Mouse (Mus musculus): Measurements from ENCODE around the gene Ankrd13d. TPM values are rescaled to one million over a fixed set of nuclear protein-coding genes. Genes with fewer than 3 reads are reported as not detected.

The Ankrd13d gene
- total and polyA plus RNA-seq, 2 experiments from 2014 or later: 0.40 to 2.1 TPM

GRCm38 (mm10) chr19:4232186-4232572 lies 50.8 kb downstream of the Ankrd13d start:
- no peak for TF ChIP-seq CTCF (IDR thresholded peaks at IDR 0.05; ENCODE audit: low read depth)
- no peak for TF ChIP-seq EP300 (IDR thresholded peaks at IDR 0.05; ENCODE audit: low read depth)
- peak overlapping the region; percentile 60 for H3K4me3 ChIP-seq (ENCODE audit: low read depth, low read length)
- WGBS: 9% methylated on average over 2 of the region's 2 CpGs
- H3K4me2 ChIP-seq (ENCODE audit: low read depth, low read length): peak overlapping the region; percentile 80
- no peaks in the 10 kb centered on the region for H3K9me3 ChIP-seq (replicated peaks; ENCODE audit: control insufficient read depth, low read length)
- no peaks in the 10 kb centered on the region for H3K27me3 ChIP-seq (ENCODE audit: control insufficient read depth, insufficient read depth, low read length)
- H3K27ac ChIP-seq (ENCODE audit: low read depth): peak overlapping the region; percentile 79
- peak overlapping the region; percentile 59 for H3K9ac ChIP-seq (replicated peaks; ENCODE audit: low read depth, low read length)
- ATAC-seq (ENCODE audit: insufficient read depth, low read depth) (peak; percentile 17), DNase-seq (ENCODE audit: low spot score) (no peak)
- peaks cover 5% of the 10 kb centered on the region; the same call in 1 of the 2 replicates for H3K4me1 ChIP-seq (ENCODE audit: control insufficient read depth, insufficient read depth)
- no peaks in the 10 kb centered on the region for H3K36me3 ChIP-seq (replicated peaks; ENCODE audit: control insufficient read depth, insufficient read depth, low read length)

GRCm38 (mm10) chr19:4231253-4232185 lies 51.4 kb downstream of the Ankrd13d start, which contains the start of gene Pold4:
Pold4 (plus strand) TSS chr19:4231899.
- peak within 1 kb of the TSS; percentile 79 for H3K27ac ChIP-seq (ENCODE audit: low read depth)
- 6% methylated on average over 25 of the region's 26 CpGs for WGBS
- DNase-seq (ENCODE audit: low spot score) (peak; percentile 97), ATAC-seq (ENCODE audit: insufficient read depth, low read depth) (peak; percentile 91)
- peaks cover 5% of the 10 kb centered on the region; the same call in 1 of the 2 replicates for H3K4me1 ChIP-seq (ENCODE audit: control insufficient read depth, insufficient read depth)
- TF ChIP-seq CTCF (IDR thresholded peaks at IDR 0.05; ENCODE audit: low read depth) (no peak), EP300 (IDR thresholded peaks at IDR 0.05; ENCODE audit: low read depth) (0 out of 2 replicates have a peak, but pooled peaks have one; percentile 22)
- peak within 1 kb of the TSS; percentile 80 for H3K4me2 ChIP-seq (ENCODE audit: low read depth, low read length)
- H3K9ac ChIP-seq (replicated peaks; ENCODE audit: low read depth, low read length): peak within 1 kb of the TSS; percentile 59
- no peaks in the 10 kb centered on the region for H3K36me3 ChIP-seq (replicated peaks; ENCODE audit: control insufficient read depth, insufficient read depth, low read length)
- no peaks in the 10 kb centered on the region for H3K9me3 ChIP-seq (replicated peaks; ENCODE audit: control insufficient read depth, low read length)
- peak within 1 kb of the TSS; percentile 60 for H3K4me3 ChIP-seq (ENCODE audit: low read depth, low read length)
- no peaks in the 10 kb centered on the region for H3K27me3 ChIP-seq (ENCODE audit: control insufficient read depth, insufficient read depth, low read length)

- WGBS: 41% methylated on average over 8 of the region's 8 CpGs
- Histone ChIP-seq H3K36me3 (replicated peaks; ENCODE audit: control insufficient read depth, insufficient read depth, low read length) (no peaks in the 10 kb centered on the region), H3K4me1 (ENCODE audit: control insufficient read depth, insufficient read depth) (peaks cover 5% of the 10 kb centered on the region; the same call in 1 of the 2 replicates), H3K27me3 (ENCODE audit: control insufficient read depth, insufficient read depth, low read length) (no peaks in the 10 kb centered on the region), H3K9ac (replicated peaks; ENCODE audit: low read depth, low read length) (no peak overlapping the region), H3K4me3 (ENCODE audit: low read depth, low read length) (no peak overlapping the region), H3K9me3 (replicated peaks; ENCODE audit: control insufficient read depth, low read length) (no peaks in the 10 kb centered on the region), H3K27ac (ENCODE audit: low read depth) (peak overlapping the region; percentile 10), H3K4me2 (ENCODE audit: low read depth, low read length) (no peak overlapping the region)
- ATAC-seq (ENCODE audit: insufficient read depth, low read depth) (no peak), DNase-seq (ENCODE audit: low spot score) (no peak)
- TF ChIP-seq CTCF (IDR thresholded peaks at IDR 0.05; ENCODE audit: low read depth) (no peak), EP300 (IDR thresholded peaks at IDR 0.05; ENCODE audit: low read depth) (no peak)
Measured at GRCm38 (mm10) chr19:4230415-4230814, 52.5 kb downstream of the Ankrd13d start.

- ATAC-seq (ENCODE audit: insufficient read depth, low read depth) (no peak), DNase-seq (ENCODE audit: low spot score) (no peak)
- H3K9me3 ChIP-seq (replicated peaks; ENCODE audit: control insufficient read depth, low read length): no peaks in the 10 kb centered on the region
- H3K27ac ChIP-seq (ENCODE audit: low read depth): no peak overlapping the region
- WGBS: 57% methylated on average over 9 of the region's 9 CpGs
- no peak overlapping the region for H3K9ac ChIP-seq (replicated peaks; ENCODE audit: low read depth, low read length)
- no peak overlapping the region for H3K4me3 ChIP-seq (ENCODE audit: low read depth, low read length)
- H3K4me1 ChIP-seq (ENCODE audit: control insufficient read depth, insufficient read depth): peaks cover 5% of the 10 kb centered on the region; the same call in 1 of the 2 replicates
- H3K27me3 ChIP-seq (ENCODE audit: control insufficient read depth, insufficient read depth, low read length): no peaks in the 10 kb centered on the region
- no peaks in the 10 kb centered on the region for H3K36me3 ChIP-seq (replicated peaks; ENCODE audit: control insufficient read depth, insufficient read depth, low read length)
- TF ChIP-seq CTCF (IDR thresholded peaks at IDR 0.05; ENCODE audit: low read depth) (no peak), EP300 (IDR thresholded peaks at IDR 0.05; ENCODE audit: low read depth) (no peak)
- H3K4me2 ChIP-seq (ENCODE audit: low read depth, low read length): no peak overlapping the region
Measured at GRCm38 (mm10) chr19:4229451-4230076, 53.4 kb downstream of the Ankrd13d start.

GRCm38 (mm10) chr19:4228891-4229290 lies 54.0 kb downstream of the Ankrd13d start:
- ATAC-seq (ENCODE audit: insufficient read depth, low read depth) (no peak), DNase-seq (ENCODE audit: low spot score) (no peak)
- Histone ChIP-seq H3K4me1 (ENCODE audit: control insufficient read depth, insufficient read depth) (peaks cover 5% of the 10 kb centered on the region; the same call in 1 of the 2 replicates), H3K9ac (replicated peaks; ENCODE audit: low read depth, low read length) (no peak overlapping the region), H3K9me3 (replicated peaks; ENCODE audit: control insufficient read depth, low read length) (no peaks in the 10 kb centered on the region), H3K27me3 (ENCODE audit: control insufficient read depth, insufficient read depth, low read length) (no peaks in the 10 kb centered on the region), H3K4me3 (ENCODE audit: low read depth, low read length) (no peak overlapping the region), H3K4me2 (ENCODE audit: low read depth, low read length) (no peak overlapping the region), H3K27ac (ENCODE audit: low read depth) (no peak overlapping the region), H3K36me3 (replicated peaks; ENCODE audit: control insufficient read depth, insufficient read depth, low read length) (no peaks in the 10 kb centered on the region)
- WGBS: 72% methylated on average over 4 of the region's 4 CpGs
- TF ChIP-seq EP300 (IDR thresholded peaks at IDR 0.05; ENCODE audit: low read depth) (no peak), CTCF (IDR thresholded peaks at IDR 0.05; ENCODE audit: low read depth) (no peak)

All from heart, postnatal 0 days (tissue).